Mouse (Mus musculus) left cerebral cortex, postnatal 36 days (tissue): ENCODE measurements around the gene Vmn1r47. TPM values are rescaled to one million over a fixed set of nuclear protein-coding genes. Genes with fewer than 3 reads are reported as not detected.
"Not testable (repeated sequence)": the region's sequence is repeated elsewhere in the genome, so short reads cannot be mapped to it uniquely, and the experiment has no call there.

Experiments used
- DNase-seq, 2 experiments: peaks; one replicate each; pipeline ENCODE4 v3.0.0; 2021 to 2022; ENCODE audit warnings: low spot score in 2 of 2, mixed read lengths in 1 of 2
- intact Hi-C: fragments of 180-260 bp; cut with DNase I; formaldehyde crosslinking; loops from one replicate; pipeline ENCODE4 v1.15.1; 2025
- total RNA-seq, 2 experiments: library from RNA; stranded (reverse); gene quantifications; 2 replicates each; pipeline ENCODE4 v1.2.3; 2021

The Vmn1r47 gene
- not detected for total RNA-seq

DNA sequence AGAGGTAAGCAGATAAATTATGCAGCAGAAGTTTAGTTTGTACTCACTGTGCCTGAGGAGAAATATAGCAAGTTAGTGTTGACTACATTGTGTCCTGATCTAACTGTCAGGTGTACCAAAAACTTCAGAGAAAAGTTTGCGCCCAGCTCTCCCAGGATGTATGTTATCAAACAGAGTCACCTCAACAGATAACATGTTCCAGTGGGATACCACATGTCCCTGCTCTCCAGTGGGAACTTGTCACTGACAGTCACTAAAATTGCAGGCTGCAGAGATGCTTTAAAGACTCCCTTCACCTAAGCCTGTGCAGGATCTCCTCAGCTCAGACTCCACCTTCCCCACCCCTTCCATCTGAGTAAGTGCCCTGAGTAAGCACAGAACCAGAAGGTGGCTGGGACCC, at the start of gene Vmn1r47:
TSS of gene Vmn1r47 (plus strand) at position 301 of the 400 bp plus-strand sequence.
- DNase-seq, intact Hi-C loops: not testable (repeated sequence)

DNA sequence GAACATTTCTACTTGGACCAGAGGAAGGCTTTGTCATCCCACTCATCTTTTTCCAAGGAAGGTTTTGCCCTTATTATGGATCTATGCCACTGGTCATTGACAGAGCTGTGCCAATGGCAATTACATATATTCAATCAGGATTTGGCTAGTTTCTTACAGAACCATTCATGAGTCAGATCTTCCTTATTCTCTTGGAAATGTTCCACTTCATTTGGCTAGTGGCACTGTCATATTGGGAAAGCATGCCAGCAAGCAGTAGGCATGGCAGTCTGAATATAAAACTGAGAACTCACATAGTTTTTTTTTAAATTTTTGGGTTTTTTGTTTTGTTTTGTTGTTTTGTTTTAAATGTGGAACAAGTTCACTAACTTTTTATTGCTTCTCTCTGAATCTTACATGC, 49.6 kb upstream of the Vmn1r47 start:
- intact Hi-C loops, result no loop called here
- no peak for DNase-seq

DNA sequence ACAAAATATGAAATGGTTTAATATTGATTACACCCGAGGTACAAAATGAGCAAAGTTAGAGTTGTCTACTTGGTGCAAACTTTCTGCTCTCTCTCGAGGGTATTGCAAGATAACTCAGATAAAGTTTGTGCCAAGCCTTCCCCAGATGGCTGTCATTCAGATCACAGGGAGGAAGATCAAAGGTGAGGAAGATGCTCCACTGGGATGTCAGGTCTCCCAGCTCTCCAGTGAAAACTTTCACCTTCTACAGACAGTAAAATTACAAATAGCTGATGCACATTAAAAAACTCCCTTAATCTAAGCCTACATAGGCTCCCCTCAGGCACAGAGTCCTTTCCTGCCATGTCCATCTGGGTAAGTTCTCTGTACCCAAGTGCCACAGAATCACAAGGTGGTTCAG, 46.9 kb upstream of the Vmn1r47 start, which contains the start of gene Vmn1r46:
TSS of gene Vmn1r46 (plus strand) at position 301 of the 400 bp plus-strand sequence.
- intact Hi-C loops, result no loop called here
- DNase-seq, result no peak

DNA sequence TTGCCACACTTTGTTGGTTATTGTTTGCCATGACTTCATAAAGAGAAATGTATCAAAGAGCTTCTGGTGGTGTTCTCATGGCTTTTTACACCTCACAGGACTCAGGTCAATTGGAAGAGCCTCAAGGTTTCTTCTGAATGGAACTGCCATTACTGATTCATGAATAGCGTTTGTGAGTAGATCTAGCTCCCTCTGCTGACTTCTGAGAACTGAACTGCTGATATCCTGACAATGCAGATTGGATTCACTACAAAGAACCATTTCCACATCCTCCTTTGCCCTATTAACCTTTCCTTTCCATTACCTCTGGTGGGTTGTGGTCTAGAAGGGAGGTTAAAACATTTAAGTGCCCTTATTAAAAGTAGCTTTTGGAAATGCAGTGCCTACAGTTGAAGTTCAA, 30.0 kb upstream of the Vmn1r47 start:
- no peak for DNase-seq
- intact Hi-C loops, result no loop called here

DNA sequence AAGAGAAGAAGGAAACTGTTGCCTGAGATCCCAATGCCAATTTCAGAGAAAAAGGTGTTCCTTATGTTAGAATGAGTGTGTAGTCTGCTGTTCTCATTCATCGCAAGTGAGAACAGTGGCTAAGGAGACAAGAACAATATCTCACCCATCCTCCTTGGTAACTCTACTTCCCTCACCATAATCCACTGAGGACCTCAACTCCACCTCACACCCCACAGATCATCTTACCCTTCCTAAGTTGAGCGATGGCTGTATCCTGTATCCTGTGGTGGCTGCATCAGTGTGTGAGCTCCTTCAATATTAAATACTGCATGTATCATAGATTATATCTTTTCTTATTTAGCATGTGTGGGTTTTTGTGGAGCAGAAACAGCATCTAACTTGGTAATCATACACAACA, 20.8 kb downstream of the Vmn1r47 start, which contains the start of gene Vmn1r48:
TSS of gene Vmn1r48 (minus strand) at position 101 of the 400 bp plus-strand sequence.
- DNase-seq, intact Hi-C loops: not testable (repeated sequence)

Other genes with a start within 250 kb of the Vmn1r47 start
- not detected for gene Vmn1r42, start 139.7 kb upstream of the Vmn1r47 start, total RNA-seq
- gene Vmn1r43, start 139.7 kb upstream of the Vmn1r47 start, total RNA-seq, result not detected
- gene Vmn1r44, start 132.5 kb upstream of the Vmn1r47 start, total RNA-seq, result not detected
- not detected for gene Vmn1r45, start 75.5 kb upstream of the Vmn1r47 start, total RNA-seq
- gene Vmn1r46, start 46.8 kb upstream of the Vmn1r47 start, total RNA-seq, result not detected
- not detected for gene Vmn1r48, start 20.7 kb downstream of the Vmn1r47 start, total RNA-seq
- gene Vmn1r49, start 62.4 kb downstream of the Vmn1r47 start, total RNA-seq, result not detected
- not detected for gene Vmn1r50, start 85.3 kb downstream of the Vmn1r47 start, total RNA-seq
- not detected for gene Vmn1r51, start 106.4 kb downstream of the Vmn1r47 start, total RNA-seq
- gene Vmn1r52, start 158.7 kb downstream of the Vmn1r47 start, total RNA-seq, result not detected
- gene V1ra8, start 186.6 kb downstream of the Vmn1r47 start, total RNA-seq, result not detected
- gene Vmn1r53, start 208.3 kb downstream of the Vmn1r47 start, total RNA-seq, result not detected
- gene Vmn1r54, start 230.2 kb downstream of the Vmn1r47 start, total RNA-seq, result not detected